Mouse (Mus musculus) heart, embryonic 16.5 days (tissue): Measurements from ENCODE around the gene Adck1. TPM values are rescaled to one million over a fixed set of nuclear protein-coding genes. Genes with fewer than 3 reads are reported as not detected.
A peak's percentile ranks its signal among the peaks of the same experiment; 100 is the strongest.
"Not testable (repeated sequence)": the region's sequence is repeated elsewhere in the genome, so short reads cannot be mapped to it uniquely, and the experiment has no call there.

Experiments
- ATAC-seq: fragments of 200-750 bp; cut with Nextera tagmentation; replicated peaks from 2 replicates; pipeline ENCODE4 v1.8.0; 2017; ENCODE audit warnings: moderate number of reproducible peaks; ENCODE audit not compliant: insufficient read depth, low FRiP score; ENCODE audit errors: extremely low read depth
- H3K27ac ChIP-seq: fragments of 300-500 bp; sonication (generic); 2 replicates; pipeline ENCODE4 v1.5.1; 2014; ENCODE audit warnings: mild to moderate bottlenecking, low read length, control low read depth, moderate library complexity
- H3K27me3 ChIP-seq: fragments of 300-500 bp; sonication (generic); 2 replicates; pipeline ENCODE4 v1.6.1; 2014; ENCODE audit warnings: low read length, mixed read lengths; ENCODE audit not compliant: control insufficient read depth, insufficient read depth
- H3K36me3 ChIP-seq: fragments of 300-500 bp; sonication (generic); 2 replicates; pipeline ENCODE4 v1.6.1; 2014; ENCODE audit not compliant: control insufficient read depth, insufficient read depth
- H3K4me1 ChIP-seq: fragments of 300-500 bp; sonication (generic); 2 replicates; pipeline ENCODE4 v1.6.1; 2014; ENCODE audit warnings: low read length, mixed read lengths; ENCODE audit not compliant: control insufficient read depth, insufficient read depth
- H3K4me2 ChIP-seq: fragments of 300-500 bp; sonication (generic); 2 replicates; pipeline ENCODE4 v1.6.1; 2014; ENCODE audit warnings: low read depth, mild to moderate bottlenecking, control low read depth, low read length
- H3K4me3 ChIP-seq: fragments of 300-500 bp; sonication (generic); 2 replicates; pipeline ENCODE4 v1.5.1; 2014; ENCODE audit warnings: mild to moderate bottlenecking, control low read depth, low read length
- H3K9ac ChIP-seq: fragments of 300-500 bp; sonication (generic); 2 replicates; pipeline ENCODE4 v1.6.1; 2014; ENCODE audit warnings: low read length, control low read depth
- H3K9me3 ChIP-seq: fragments of 300-500 bp; sonication (generic); replicated peaks from 2 replicates; pipeline ENCODE4 v1.6.1; 2016; ENCODE audit warnings: low read length; ENCODE audit not compliant: control insufficient read depth
- WGBS: fragments of 180-500 bp; shearing (Covaris S2); extraction: QIAGEN DNeasy Blood & Tissue Kit; methylation state at CpG from one replicate; pipeline ENCODE4 v1.1.7; 2014; 5-methylcytosine and 5-hydroxymethylcytosine counted together
- polyA plus RNA-seq: library from polyadenylated mRNA; unstranded; fragments of >200 nt; fragmentation: Nextera tagmentation; extraction: Ambion mirVana; gene quantifications from 2 replicates; pipeline ENCODE4 v1.2.1, GENCODE M21; 2015

Adck1 gene
- polyA plus RNA-seq, 1 experiment from 2014 or later: 21.8 TPM

DNA sequence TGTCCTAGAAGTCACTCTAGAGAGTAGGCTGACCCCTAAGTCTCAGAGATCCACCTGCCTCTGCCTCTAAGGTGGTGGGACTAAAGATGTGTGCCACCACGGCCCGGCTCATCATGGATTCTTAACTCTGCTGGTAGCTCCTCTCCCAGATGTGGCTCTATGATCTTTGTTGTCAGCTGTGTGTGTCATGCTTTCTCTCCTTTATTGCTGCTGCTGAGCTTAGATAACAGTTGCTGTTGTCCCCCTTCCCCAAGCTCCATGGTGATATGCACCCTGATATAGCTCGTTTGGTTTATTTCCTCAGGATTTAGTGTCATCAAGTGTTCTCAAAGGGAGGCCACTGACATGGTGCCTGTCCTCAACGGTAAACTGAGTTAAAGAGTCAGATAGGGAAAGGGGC is 9.3 kb downstream of the Adck1 start:
- 75% methylated on average over 4 of the region's 4 CpGs for WGBS
- not testable (repeated sequence) for H3K9ac ChIP-seq, H3K4me1 ChIP-seq, H3K27me3 ChIP-seq, H3K27ac ChIP-seq, ATAC-seq, H3K36me3 ChIP-seq, H3K9me3 ChIP-seq, H3K4me3 ChIP-seq, H3K4me2 ChIP-seq

DNA sequence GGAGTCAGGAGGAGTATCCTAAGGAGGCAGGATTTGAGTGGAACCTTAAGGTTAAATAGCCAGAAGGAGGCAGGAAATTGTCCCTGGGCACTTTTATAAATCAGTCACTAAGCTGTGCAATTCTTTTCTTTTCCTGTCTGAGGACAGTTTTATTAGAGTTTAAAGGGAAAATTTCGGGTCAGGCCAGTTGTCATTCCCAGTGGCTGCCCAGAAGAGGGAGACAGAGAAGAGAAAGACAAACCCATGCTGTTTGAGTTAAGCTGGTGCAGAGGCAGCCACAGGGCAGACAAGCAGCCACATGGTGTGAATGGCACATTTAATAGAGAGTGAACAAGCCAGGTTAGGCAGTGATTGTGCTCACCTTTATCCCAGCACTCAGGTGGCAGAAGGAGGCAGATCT is 10.0 kb downstream of the Adck1 start:
- not testable (repeated sequence) for H3K27me3 ChIP-seq, H3K4me2 ChIP-seq, ATAC-seq, H3K27ac ChIP-seq, H3K9ac ChIP-seq, H3K4me1 ChIP-seq, H3K4me3 ChIP-seq, H3K36me3 ChIP-seq, H3K9me3 ChIP-seq
- WGBS: 8% methylated on average over 1 of the region's 1 CpGs

DNA sequence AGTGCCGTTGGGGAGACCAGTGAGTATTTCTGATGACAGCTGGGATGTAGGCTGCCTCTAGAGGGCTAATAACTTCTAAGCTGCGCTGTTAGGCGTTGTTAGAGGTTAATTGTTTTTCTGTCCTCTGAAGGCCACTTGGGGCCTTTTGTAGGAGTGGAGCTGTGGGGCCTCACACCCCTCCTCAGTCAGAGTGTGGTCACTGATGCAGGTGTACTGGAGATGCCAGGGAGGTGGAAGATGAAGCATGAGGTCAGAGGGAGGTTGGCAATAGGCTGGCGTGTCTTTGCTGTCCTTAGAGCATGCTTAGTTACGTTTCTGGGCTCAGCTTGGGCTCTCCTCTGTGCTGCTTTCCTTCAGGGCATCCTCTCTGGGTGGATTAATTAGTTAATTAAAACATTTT is 11.7 kb downstream of the Adck1 start:
- H3K27ac ChIP-seq: no peak overlapping the region
- no peak overlapping the region for H3K4me3 ChIP-seq
- H3K9ac ChIP-seq: no peak overlapping the region
- no peak for ATAC-seq
- no peak overlapping the region for H3K4me2 ChIP-seq
- WGBS: 77% methylated on average over 5 of the region's 5 CpGs
- H3K4me1 ChIP-seq: no peaks in the 10 kb centered on the region
- H3K9me3 ChIP-seq: no peaks in the 10 kb centered on the region
- no peaks in the 10 kb centered on the region for H3K27me3 ChIP-seq
- H3K36me3 ChIP-seq: no peaks in the 10 kb centered on the region

DNA sequence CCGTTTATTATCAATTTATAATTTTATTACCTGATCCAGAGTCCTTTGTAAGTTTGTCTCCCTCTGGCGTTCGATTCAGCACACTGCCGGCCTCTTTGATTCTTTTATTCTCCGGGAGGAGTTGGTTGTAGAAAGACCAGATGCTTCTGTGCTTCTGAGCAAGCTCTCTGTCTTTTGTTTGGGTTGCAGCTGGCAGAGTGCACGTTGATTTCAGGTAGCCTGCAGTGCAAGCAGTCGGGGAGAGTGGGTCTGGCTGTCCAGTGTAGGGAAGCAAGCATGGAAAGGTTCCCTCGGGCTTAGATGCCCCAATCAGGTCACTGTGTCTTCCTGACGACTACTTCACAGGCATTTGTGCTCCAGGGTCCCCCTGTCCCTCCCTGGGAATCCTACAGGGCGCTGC is 16.5 kb downstream of the Adck1 start:
- Histone ChIP-seq H3K9me3 (no peaks in the 10 kb centered on the region), H3K9ac (no peak overlapping the region), H3K4me2 (no peak overlapping the region), H3K27ac (no peak overlapping the region), H3K27me3 (no peaks in the 10 kb centered on the region), H3K4me3 (no peak overlapping the region), H3K36me3 (peaks cover 10% of the 10 kb centered on the region), H3K4me1 (no peaks in the 10 kb centered on the region)
- ATAC-seq: no peak
- 40% methylated on average over 10 of the region's 10 CpGs for WGBS

DNA sequence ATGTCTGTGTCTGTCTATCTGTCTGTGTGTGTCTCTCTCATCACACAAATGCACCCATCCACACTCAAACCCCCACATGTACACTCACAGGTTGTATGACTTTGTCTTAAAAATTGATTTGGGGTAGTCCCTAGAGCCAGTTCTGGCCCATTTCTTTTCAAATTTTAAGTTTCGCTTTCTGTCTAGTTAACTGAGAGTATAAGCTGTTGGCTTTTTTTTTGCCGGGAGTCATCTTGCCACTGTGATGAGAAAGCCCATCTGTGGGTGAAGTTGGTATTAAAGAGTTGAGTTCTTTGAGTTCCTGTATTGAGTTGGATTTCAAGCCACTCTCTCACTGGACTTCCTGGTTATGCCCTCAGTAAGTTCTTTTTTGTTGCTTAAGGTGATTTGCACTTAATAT is 17.9 kb downstream of the Adck1 start:
- Histone ChIP-seq H3K9ac (no peak overlapping the region), H3K4me1 (no peaks in the 10 kb centered on the region), H3K36me3 (peaks cover 10% of the 10 kb centered on the region), H3K27me3 (no peaks in the 10 kb centered on the region), H3K4me3 (no peak overlapping the region), H3K4me2 (no peak overlapping the region), H3K27ac (no peak overlapping the region), H3K9me3 (no peaks in the 10 kb centered on the region)
- WGBS: 93% methylated on average over 2 of the region's 2 CpGs
- ATAC-seq: no peak

DNA sequence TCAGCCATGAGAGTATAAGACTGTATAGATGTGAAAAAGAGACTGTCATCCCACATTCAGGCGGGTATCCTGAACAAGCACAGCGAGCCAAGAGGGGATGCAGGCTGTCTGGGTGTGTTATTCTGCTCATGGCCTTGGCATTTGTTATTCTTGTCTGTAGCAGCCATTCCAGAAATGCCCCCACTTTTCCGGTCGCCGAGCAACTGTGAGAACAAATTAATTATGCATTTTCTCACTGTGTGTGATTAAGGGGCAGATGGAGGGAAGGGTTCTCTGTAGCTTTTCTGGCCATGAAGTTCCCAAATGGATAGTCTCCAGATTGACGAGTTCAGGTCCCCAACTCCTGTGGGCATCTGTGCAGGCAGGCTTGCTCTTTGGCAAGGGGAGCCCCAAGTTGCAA is 28.5 kb downstream of the Adck1 start:
- Histone ChIP-seq H3K4me1 (no peaks in the 10 kb centered on the region), H3K9me3 (no peaks in the 10 kb centered on the region), H3K27ac (no peak overlapping the region), H3K4me2 (no peak overlapping the region), H3K9ac (no peak overlapping the region), H3K4me3 (no peak overlapping the region), H3K27me3 (no peaks in the 10 kb centered on the region), H3K36me3 (peaks cover 9% of the 10 kb centered on the region)
- no peak for ATAC-seq
- 86% methylated on average over 6 of the region's 6 CpGs for WGBS

DNA sequence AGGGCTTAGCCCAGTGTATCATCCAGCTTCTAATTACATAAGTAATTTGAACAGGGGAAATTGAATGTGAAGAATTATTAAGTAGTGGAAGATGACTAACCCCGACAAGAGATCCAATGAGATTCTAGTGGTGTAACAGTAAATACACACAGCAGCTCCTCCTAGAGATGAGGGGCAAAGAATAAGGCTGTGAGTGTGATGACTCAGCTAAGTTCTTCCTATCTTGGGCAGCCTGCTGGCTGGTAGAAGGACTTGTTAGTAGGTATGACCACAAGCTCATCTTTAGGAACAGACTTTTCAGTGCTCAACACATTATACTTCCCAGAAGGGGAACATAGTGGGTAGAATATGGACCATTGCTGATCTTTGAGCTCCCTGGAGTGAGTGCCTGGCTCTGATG is 38.3 kb downstream of the Adck1 start:
- no peak overlapping the region for H3K9ac ChIP-seq
- H3K36me3 ChIP-seq: peaks cover 2% of the 10 kb centered on the region; the same call in 1 of the 2 replicates
- no peaks in the 10 kb centered on the region for H3K9me3 ChIP-seq
- H3K27ac ChIP-seq: no peak overlapping the region
- WGBS: 75% methylated on average over 1 of the region's 1 CpGs
- no peaks in the 10 kb centered on the region for H3K4me1 ChIP-seq
- H3K4me3 ChIP-seq: no peak overlapping the region
- no peak for ATAC-seq
- no peaks in the 10 kb centered on the region for H3K27me3 ChIP-seq
- no peak overlapping the region for H3K4me2 ChIP-seq

DNA sequence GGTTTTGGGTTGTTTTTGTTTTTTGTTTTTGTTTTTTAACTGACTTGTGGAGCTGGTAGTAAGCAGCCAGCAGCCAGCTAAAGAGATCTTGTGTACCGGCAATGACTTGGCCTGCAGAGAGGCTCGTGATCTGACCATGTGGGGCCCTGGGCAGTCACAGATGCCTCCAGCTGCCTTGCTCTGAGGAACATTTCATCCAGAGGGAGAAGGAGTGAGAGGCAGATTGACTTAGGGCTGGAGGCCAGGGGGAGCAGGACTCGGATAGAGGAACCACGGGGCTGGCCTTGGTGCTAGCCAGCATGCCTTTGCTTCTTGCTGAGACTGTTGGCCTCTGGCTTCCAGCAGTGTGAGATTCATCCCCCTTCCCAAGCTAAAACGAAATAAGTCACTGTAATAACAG is 43.2 kb downstream of the Adck1 start:
- no peaks in the 10 kb centered on the region for H3K4me1 ChIP-seq
- no peak overlapping the region for H3K27ac ChIP-seq
- WGBS: 51% methylated on average over 5 of the region's 5 CpGs
- no peak for ATAC-seq
- H3K9me3 ChIP-seq: no peaks in the 10 kb centered on the region
- no peaks in the 10 kb centered on the region for H3K36me3 ChIP-seq
- H3K4me2 ChIP-seq: no peak overlapping the region
- no peak overlapping the region for H3K9ac ChIP-seq
- no peaks in the 10 kb centered on the region for H3K27me3 ChIP-seq
- H3K4me3 ChIP-seq: no peak overlapping the region

DNA sequence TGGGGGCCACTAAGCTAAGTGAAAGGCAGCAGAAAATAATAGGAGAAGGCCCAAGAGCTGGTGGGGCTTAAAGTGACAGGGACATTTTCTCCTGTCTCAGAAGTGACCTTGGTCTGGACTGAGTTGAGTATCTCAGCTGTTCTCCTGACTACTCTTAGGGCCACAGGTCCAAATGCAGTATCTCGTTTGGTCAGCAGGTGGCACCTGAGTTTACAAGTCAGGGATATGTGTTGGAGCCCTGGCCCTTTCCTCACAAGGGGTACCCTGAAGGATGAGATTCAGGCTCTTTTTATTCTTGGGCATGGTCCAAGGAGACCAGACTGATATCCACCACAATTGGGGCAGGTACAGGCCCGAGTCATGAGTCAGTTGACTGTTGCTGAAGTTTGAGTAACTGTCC is 44.8 kb downstream of the Adck1 start:
- Histone ChIP-seq H3K36me3 (0 out of 2 replicates have a peak, but pooled peaks cover under 1% of the 10 kb centered on the region), H3K4me1 (no peaks in the 10 kb centered on the region), H3K9me3 (no peaks in the 10 kb centered on the region), H3K4me3 (no peak overlapping the region), H3K27me3 (no peaks in the 10 kb centered on the region), H3K9ac (no peak overlapping the region), H3K27ac (no peak overlapping the region), H3K4me2 (no peak overlapping the region)
- WGBS: 12% methylated on average over 2 of the region's 2 CpGs
- ATAC-seq: 0 out of 2 replicates have a peak, but pooled peaks have one; percentile 43

DNA sequence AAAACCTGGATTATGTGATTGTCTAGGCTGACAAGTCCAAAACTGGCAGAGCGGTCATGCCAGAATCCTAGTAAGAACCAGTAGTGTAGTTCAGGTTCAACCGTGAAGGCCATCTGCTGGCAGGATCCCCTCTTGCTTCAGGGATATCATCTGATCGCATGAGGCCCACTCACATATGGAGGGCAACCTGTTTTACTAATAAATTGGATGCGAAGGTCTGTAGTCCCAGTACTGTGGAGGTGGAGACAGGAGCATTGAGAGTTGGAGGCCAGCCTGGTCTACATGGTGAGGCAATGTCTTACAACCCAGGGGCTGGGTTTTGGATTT is 47.6 kb downstream of the Adck1 start:
- no peaks in the 10 kb centered on the region for H3K9me3 ChIP-seq
- WGBS: 92% methylated on average over 4 of the region's 4 CpGs
- H3K36me3 ChIP-seq: peaks cover 12% of the 10 kb centered on the region; the same call in 1 of the 2 replicates
- H3K27me3 ChIP-seq: no peaks in the 10 kb centered on the region
- no peak overlapping the region for H3K9ac ChIP-seq
- H3K4me2 ChIP-seq: no peak overlapping the region
- H3K4me1 ChIP-seq: no peaks in the 10 kb centered on the region
- ATAC-seq: no peak
- no peak overlapping the region for H3K27ac ChIP-seq
- no peak overlapping the region for H3K4me3 ChIP-seq
